Mouse (Mus musculus) lung, postnatal 0 days (tissue): ENCODE measurements around the gene Fat1. TPM values are rescaled to one million over a fixed set of nuclear protein-coding genes. Genes with fewer than 3 reads are reported as not detected.

ENCODE experiments used
- ATAC-seq: fragments of 200-750 bp; cut with Nextera tagmentation; 2 replicates; pipeline ENCODE4 v1.8.0; 2017; ENCODE audit warnings: moderate library complexity
- DNase-seq: peaks from one replicate; pipeline ENCODE4 v3.0.0-alpha.2; 2016; ENCODE audit warnings: low spot score
- H3K27ac ChIP-seq: fragments of 300-500 bp; sonication (generic); 2 replicates; pipeline ENCODE4 v1.5.1; 2014; ENCODE audit warnings: antibody characterized with exemption, mild to moderate bottlenecking, low read length, mixed read lengths
- H3K27me3 ChIP-seq: fragments of 300-500 bp; sonication (generic); replicated peaks from 2 replicates; pipeline ENCODE4 v1.6.1; 2014; ENCODE audit warnings: low read length, mixed read lengths; ENCODE audit not compliant: insufficient read depth
- H3K36me3 ChIP-seq: fragments of 300-500 bp; sonication (generic); 2 replicates; pipeline ENCODE4 v1.6.1; 2014; ENCODE audit warnings: low read length, mixed read lengths; ENCODE audit not compliant: insufficient read depth
- H3K4me1 ChIP-seq: fragments of 300-500 bp; sonication (generic); 2 replicates; pipeline ENCODE4 v1.6.1; 2014; ENCODE audit warnings: antibody characterized with exemption, low read depth, low read length, mixed read lengths; ENCODE audit not compliant: insufficient read depth
- H3K4me2 ChIP-seq: fragments of 300-500 bp; sonication (generic); replicated peaks from 2 replicates; pipeline ENCODE4 v1.6.1; 2014; ENCODE audit warnings: low read depth, mild to moderate bottlenecking, low read length, moderate library complexity, mixed read lengths
- H3K4me3 ChIP-seq: fragments of 300-500 bp; sonication (generic); 2 replicates; pipeline ENCODE4 v1.5.1; 2014; ENCODE audit warnings: low read depth, low read length
- H3K9ac ChIP-seq: fragments of 300-500 bp; sonication (generic); replicated peaks from 2 replicates; pipeline ENCODE4 v1.6.1; 2014; ENCODE audit warnings: low read depth, mild to moderate bottlenecking
- H3K9me3 ChIP-seq: fragments of 300-500 bp; sonication (generic); 2 replicates; pipeline ENCODE4 v1.6.1; 2016; ENCODE audit warnings: low read length, mixed read lengths
- CTCF ChIP-seq: IDR thresholded peaks from 2 replicates; pipeline ENCODE4 v1.5.1; 2016; ENCODE audit warnings: antibody characterized with exemption, mild to moderate bottlenecking
- EP300 ChIP-seq: IDR thresholded peaks from 2 replicates; pipeline ENCODE4 v1.6.1; 2016; ENCODE audit warnings: antibody characterized with exemption, mild to moderate bottlenecking, control low read depth
- WGBS: fragments of 180-500 bp; shearing (Covaris S2); extraction: QIAGEN DNeasy Blood & Tissue Kit; methylation state at CpG from one replicate; pipeline ENCODE4 v1.1.7; 2014; 5-methylcytosine and 5-hydroxymethylcytosine counted together
- polyA plus RNA-seq: library from polyadenylated mRNA; unstranded; fragments of >200 nt; fragmentation: Nextera tagmentation; extraction: Ambion mirVana; gene quantifications from 2 replicates; pipeline ENCODE4 v1.2.1, GENCODE M21; 2015

Gene Fat1
- polyA plus RNA-seq, 1 experiment from 2014 or later: 7.3 TPM

- Histone ChIP-seq H3K36me3 (peaks cover 9% of the 10 kb centered on the region; the same call in 1 of the 2 replicates), H3K9me3 (no peaks in the 10 kb centered on the region), H3K9ac (no peak overlapping the region), H3K4me2 (no peak overlapping the region), H3K27me3 (no peaks in the 10 kb centered on the region), H3K4me3 (no peak overlapping the region), H3K4me1 (no peaks in the 10 kb centered on the region), H3K27ac (no peak overlapping the region)
- TF ChIP-seq EP300 (no peak), CTCF (peak; percentile 72)
- ATAC-seq: no peak
- DNase-seq: peak; percentile 23
- WGBS: 29% methylated on average over 4 of the region's 4 CpGs
Measured at GRCm38 (mm10) chr8:45010685-45011084, 75.4 kb downstream of the Fat1 start.

DNA sequence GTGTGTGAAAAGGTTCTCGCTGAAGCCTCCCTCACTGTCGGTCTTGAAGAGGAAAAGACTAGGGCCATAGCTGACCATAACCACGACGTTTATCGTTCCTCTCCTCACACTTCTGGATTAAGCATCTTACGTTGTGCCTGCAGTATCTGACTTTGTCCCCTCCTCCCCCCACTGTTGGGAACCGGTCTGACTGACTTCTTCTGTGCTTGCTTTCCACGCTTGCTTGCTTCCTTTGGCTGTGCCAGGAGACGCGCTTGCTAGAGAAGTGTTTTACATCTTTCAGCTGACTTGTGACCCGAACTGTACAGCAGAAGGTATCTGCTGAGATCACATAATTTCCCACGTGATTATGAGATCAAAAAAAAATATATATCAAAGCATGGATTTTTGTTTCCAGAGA lies 76.5 kb downstream of the Fat1 start:
- Histone ChIP-seq H3K9me3 (no peaks in the 10 kb centered on the region), H3K36me3 (peaks cover 10% of the 10 kb centered on the region; the same call in 1 of the 2 replicates), H3K4me2 (no peak overlapping the region), H3K4me3 (no peak overlapping the region), H3K27me3 (no peaks in the 10 kb centered on the region), H3K27ac (no peak overlapping the region), H3K9ac (no peak overlapping the region), H3K4me1 (no peaks in the 10 kb centered on the region)
- DNase-seq (no peak), ATAC-seq (no peak)
- 73% methylated on average over 12 of the region's 12 CpGs for WGBS
- no peak for TF ChIP-seq CTCF
- no peak for TF ChIP-seq EP300

GRCm38 (mm10) chr8:45013852-45014251 lies 78.6 kb downstream of the Fat1 start:
- Histone ChIP-seq H3K4me3 (no peak overlapping the region), H3K9ac (no peak overlapping the region), H3K4me2 (no peak overlapping the region), H3K27ac (no peak overlapping the region), H3K9me3 (no peaks in the 10 kb centered on the region), H3K36me3 (peaks cover 18% of the 10 kb centered on the region; the same call in 1 of the 2 replicates), H3K27me3 (no peaks in the 10 kb centered on the region), H3K4me1 (no peaks in the 10 kb centered on the region)
- DNase-seq (no peak), ATAC-seq (no peak)
- 87% methylated on average over 8 of the region's 8 CpGs for WGBS
- TF ChIP-seq CTCF: no peak
- TF ChIP-seq EP300: no peak

DNA sequence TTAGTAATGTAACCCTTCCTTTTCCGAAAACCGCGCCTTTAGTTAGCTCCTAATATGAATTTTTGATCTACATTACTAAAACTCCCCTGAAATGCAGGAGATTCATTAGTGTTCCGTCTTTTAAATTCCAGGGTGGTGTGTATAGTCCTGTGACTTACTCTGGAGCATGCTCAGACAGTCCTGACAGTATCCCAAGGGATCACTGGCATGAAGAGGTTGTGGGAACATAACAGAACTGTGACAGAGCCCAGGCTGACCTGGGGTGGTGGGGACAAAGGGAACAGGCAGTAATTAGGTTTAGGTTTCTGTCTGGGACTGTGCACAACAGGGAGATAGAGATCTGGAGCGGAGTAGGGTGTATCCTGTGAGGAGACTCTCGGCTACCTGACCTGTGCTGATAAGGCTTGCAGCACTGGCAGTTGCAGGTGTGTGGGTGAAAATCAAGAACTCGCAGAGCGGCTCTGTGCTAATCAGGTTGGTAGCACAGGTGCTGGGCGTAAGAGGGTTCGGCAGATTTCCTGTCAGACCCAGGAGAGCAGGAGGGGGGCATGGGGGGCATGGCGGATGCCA lies 79.3 kb downstream of the Fat1 start:
- Histone ChIP-seq H3K27ac (no peak overlapping the region), H3K9me3 (no peaks in the 10 kb centered on the region), H3K27me3 (no peaks in the 10 kb centered on the region), H3K4me1 (no peaks in the 10 kb centered on the region), H3K4me2 (no peak overlapping the region), H3K9ac (no peak overlapping the region), H3K36me3 (peaks cover 18% of the 10 kb centered on the region; the same call in 1 of the 2 replicates), H3K4me3 (no peak overlapping the region)
- no peak for TF ChIP-seq EP300
- TF ChIP-seq CTCF: no peak
- 82% methylated on average over 11 of the region's 11 CpGs for WGBS
- no peak for ATAC-seq
- no peak for DNase-seq

DNA sequence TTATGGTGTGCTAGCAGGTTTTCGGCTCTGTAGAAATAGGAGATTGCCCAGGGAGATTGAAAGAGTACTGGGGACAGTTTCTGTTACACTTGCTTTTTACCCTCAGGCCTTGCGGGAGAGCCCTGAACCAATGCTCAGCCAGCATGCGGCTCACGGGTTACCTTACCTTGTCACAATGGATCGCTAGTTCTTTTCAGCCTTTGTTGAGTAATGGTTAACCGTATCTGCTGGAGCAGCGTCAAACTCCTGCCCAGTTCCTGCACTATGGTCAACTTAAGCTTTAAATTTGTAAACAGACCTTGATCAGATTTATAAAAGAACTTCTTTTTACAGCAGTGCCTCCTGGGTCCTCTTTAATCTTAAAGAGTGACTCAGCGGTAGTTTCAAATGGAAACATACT lies 80.6 kb downstream of the Fat1 start:
- Histone ChIP-seq H3K4me1 (no peaks in the 10 kb centered on the region), H3K4me3 (no peak overlapping the region), H3K9me3 (no peaks in the 10 kb centered on the region), H3K9ac (no peak overlapping the region), H3K27me3 (no peaks in the 10 kb centered on the region), H3K4me2 (no peak overlapping the region), H3K36me3 (0 out of 2 replicates have a peak, but pooled peaks cover 11% of the 10 kb centered on the region), H3K27ac (no peak overlapping the region)
- DNase-seq: no peak
- ATAC-seq: no peak
- TF ChIP-seq EP300 (no peak), CTCF (no peak)
- WGBS: 88% methylated on average over 8 of the region's 8 CpGs

GRCm38 (mm10) chr8:45019241-45019640 lies 84.0 kb downstream of the Fat1 start:
- Histone ChIP-seq H3K9me3 (no peaks in the 10 kb centered on the region; the same call in 1 of the 2 replicates), H3K4me3 (no peak overlapping the region), H3K27me3 (no peaks in the 10 kb centered on the region), H3K4me1 (no peaks in the 10 kb centered on the region), H3K27ac (no peak overlapping the region), H3K36me3 (peaks cover 27% of the 10 kb centered on the region; the same call in 1 of the 2 replicates), H3K9ac (no peak overlapping the region), H3K4me2 (no peak overlapping the region)
- DNase-seq (peak; percentile 16), ATAC-seq (no peak)
- TF ChIP-seq CTCF: no peak
- no peak for TF ChIP-seq EP300
- 79% methylated on average over 5 of the region's 5 CpGs for WGBS

DNA sequence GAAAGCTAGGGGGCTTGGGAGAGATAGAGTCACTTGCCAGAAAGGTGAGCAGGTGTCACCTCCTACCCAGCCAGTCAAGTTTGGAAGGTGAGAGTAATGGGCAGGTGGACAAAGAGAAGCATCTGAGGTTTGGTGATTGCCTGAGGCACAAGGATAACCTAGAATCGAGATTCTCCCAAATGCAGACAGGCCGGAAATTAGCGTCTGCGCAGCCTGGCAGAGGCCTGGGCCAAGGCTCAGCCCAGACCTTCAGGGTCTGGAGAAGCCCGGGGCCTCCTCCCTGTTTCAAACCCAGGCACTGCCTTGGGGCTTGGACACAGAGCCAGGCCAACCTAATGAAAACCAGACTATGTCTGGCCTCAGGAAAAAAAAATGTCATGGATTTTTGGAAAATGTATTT lies 85.9 kb downstream of the Fat1 start:
- TF ChIP-seq CTCF (no peak), EP300 (no peak)
- ATAC-seq (no peak), DNase-seq (no peak)
- Histone ChIP-seq H3K27me3 (no peaks in the 10 kb centered on the region), H3K4me3 (no peak overlapping the region), H3K27ac (no peak overlapping the region), H3K9me3 (peaks cover 3% of the 10 kb centered on the region; the same call in 1 of the 2 replicates), H3K9ac (no peak overlapping the region), H3K36me3 (peaks cover 44% of the 10 kb centered on the region; the same call in 1 of the 2 replicates), H3K4me2 (no peak overlapping the region), H3K4me1 (no peaks in the 10 kb centered on the region)
- WGBS: 86% methylated on average over 5 of the region's 5 CpGs
